Mouse (Mus musculus): ENCODE results near the gene Sar1b. TPM values are rescaled to one million over a fixed set of nuclear protein-coding genes. Genes with fewer than 3 reads are reported as not detected.
"Not testable (repeated sequence)": the region's sequence is repeated elsewhere in the genome, so short reads cannot be mapped to it uniquely, and the experiment has no call there.

Gene Sar1b
- polyA plus RNA-seq, 1 experiment from 2014 or later, result 146 TPM

GRCm38 (mm10) chr11:51764816-51765215, 1.3 kb downstream of the Sar1b start:
- H3K4me3 ChIP-seq (ENCODE audit: low read depth, low read length), result no peak overlapping the region
- 87% methylated on average over 4 of the region's 4 CpGs for WGBS
- H3K9ac ChIP-seq (ENCODE audit: low read depth, low read length), result no peak overlapping the region

GRCm38 (mm10) chr11:51767579-51768220, 4.2 kb downstream of the Sar1b start:
- WGBS, result 84% methylated on average over 8 of the region's 8 CpGs
- H3K27ac ChIP-seq (ENCODE audit: low read depth, low read length), result no peak overlapping the region
- DNase-seq (ENCODE audit: low spot score) (no peak), ATAC-seq (ENCODE audit: low FRiP score) (no peak)
- no peak overlapping the region for H3K4me2 ChIP-seq (replicated peaks; ENCODE audit: low read depth, low read length)
- H3K4me1 ChIP-seq (replicated peaks; ENCODE audit: control insufficient read depth, insufficient read depth, low read length), result no peaks in the 10 kb centered on the region
- no peak overlapping the region for H3K4me3 ChIP-seq (ENCODE audit: low read depth, low read length)
- H3K27me3 ChIP-seq (ENCODE audit: control insufficient read depth, insufficient read depth, low read length), result no peaks in the 10 kb centered on the region
- H3K36me3 ChIP-seq (ENCODE audit: control insufficient read depth, insufficient read depth, low read length), result no peaks in the 10 kb centered on the region
- no peak overlapping the region for H3K9ac ChIP-seq (ENCODE audit: low read depth, low read length)
- no peaks in the 10 kb centered on the region for H3K9me3 ChIP-seq (ENCODE audit: control insufficient read depth, low read length)

More at GRCm38 (mm10) chr11:51764816-51765215, 1.3 kb downstream of the Sar1b start:
- no peak overlapping the region for H3K4me2 ChIP-seq (replicated peaks; ENCODE audit: low read depth, low read length)
- no peaks in the 10 kb centered on the region for H3K4me1 ChIP-seq (replicated peaks; ENCODE audit: control insufficient read depth, insufficient read depth, low read length)
- H3K9me3 ChIP-seq (ENCODE audit: control insufficient read depth, low read length), result no peaks in the 10 kb centered on the region
- no peaks in the 10 kb centered on the region for H3K36me3 ChIP-seq (ENCODE audit: control insufficient read depth, insufficient read depth, low read length)
- no peaks in the 10 kb centered on the region for H3K27me3 ChIP-seq (ENCODE audit: control insufficient read depth, insufficient read depth, low read length)
- no peak for DNase-seq (ENCODE audit: low spot score)
- ATAC-seq (ENCODE audit: low FRiP score), result no peak
- H3K27ac ChIP-seq (ENCODE audit: low read depth, low read length), result no peak overlapping the region

- H3K4me2 ChIP-seq (replicated peaks; ENCODE audit: low read depth, low read length), result no peak overlapping the region
- no peak for DNase-seq (ENCODE audit: low spot score)
- H3K36me3 ChIP-seq (ENCODE audit: control insufficient read depth, insufficient read depth, low read length), result no peaks in the 10 kb centered on the region
- WGBS, result 80% methylated on average over 5 of the region's 5 CpGs
- no peak for ATAC-seq (ENCODE audit: low FRiP score)
- no peak overlapping the region for H3K4me3 ChIP-seq (ENCODE audit: low read depth, low read length)
- no peaks in the 10 kb centered on the region for H3K27me3 ChIP-seq (ENCODE audit: control insufficient read depth, insufficient read depth, low read length)
- H3K27ac ChIP-seq (ENCODE audit: low read depth, low read length), result no peak overlapping the region
- no peaks in the 10 kb centered on the region for H3K4me1 ChIP-seq (replicated peaks; ENCODE audit: control insufficient read depth, insufficient read depth, low read length)
- H3K9me3 ChIP-seq (ENCODE audit: control insufficient read depth, low read length), result no peaks in the 10 kb centered on the region
- no peak overlapping the region for H3K9ac ChIP-seq (ENCODE audit: low read depth, low read length)
These were observed 4.8 kb downstream of the Sar1b start for GRCm38 (mm10) chr11:51768296-51768695.

- Histone ChIP-seq H3K27ac (ENCODE audit: low read depth, low read length) (no peak overlapping the region), H3K9me3 (ENCODE audit: control insufficient read depth, low read length) (no peaks in the 10 kb centered on the region), H3K36me3 (ENCODE audit: control insufficient read depth, insufficient read depth, low read length) (no peaks in the 10 kb centered on the region), H3K4me2 (replicated peaks; ENCODE audit: low read depth, low read length) (no peak overlapping the region), H3K27me3 (ENCODE audit: control insufficient read depth, insufficient read depth, low read length) (no peaks in the 10 kb centered on the region), H3K4me3 (ENCODE audit: low read depth, low read length) (no peak overlapping the region), H3K4me1 (replicated peaks; ENCODE audit: control insufficient read depth, insufficient read depth, low read length) (no peaks in the 10 kb centered on the region), H3K9ac (ENCODE audit: low read depth, low read length) (no peak overlapping the region)
- DNase-seq (ENCODE audit: low spot score) (no peak), ATAC-seq (ENCODE audit: low FRiP score) (no peak)
- WGBS, result 96% methylated on average over 3 of the region's 3 CpGs
These were observed 12.0 kb downstream of the Sar1b start for GRCm38 (mm10) chr11:51775507-51775906.

- Histone ChIP-seq H3K4me2 (replicated peaks; ENCODE audit: low read depth, low read length) (no peak overlapping the region), H3K9me3 (ENCODE audit: control insufficient read depth, low read length) (no peaks in the 10 kb centered on the region), H3K27ac (ENCODE audit: low read depth, low read length) (no peak overlapping the region), H3K36me3 (ENCODE audit: control insufficient read depth, insufficient read depth, low read length) (no peaks in the 10 kb centered on the region; the same call in 1 of the 2 replicates), H3K4me3 (ENCODE audit: low read depth, low read length) (no peak overlapping the region), H3K9ac (ENCODE audit: low read depth, low read length) (no peak overlapping the region), H3K4me1 (replicated peaks; ENCODE audit: control insufficient read depth, insufficient read depth, low read length) (no peaks in the 10 kb centered on the region), H3K27me3 (ENCODE audit: control insufficient read depth, insufficient read depth, low read length) (no peaks in the 10 kb centered on the region)
- ATAC-seq (ENCODE audit: low FRiP score) (no peak), DNase-seq (ENCODE audit: low spot score) (no peak)
- 94% methylated on average over 5 of the region's 5 CpGs for WGBS
These were observed 14.0 kb downstream of the Sar1b start for GRCm38 (mm10) chr11:51777478-51777877.

- H3K4me1 ChIP-seq (replicated peaks; ENCODE audit: control insufficient read depth, insufficient read depth, low read length), result no peaks in the 10 kb centered on the region
- no peak for DNase-seq (ENCODE audit: low spot score)
- H3K4me3 ChIP-seq (ENCODE audit: low read depth, low read length), result no peak overlapping the region
- no peak overlapping the region for H3K4me2 ChIP-seq (replicated peaks; ENCODE audit: low read depth, low read length)
- H3K36me3 ChIP-seq (ENCODE audit: control insufficient read depth, insufficient read depth, low read length), result no peaks in the 10 kb centered on the region; the same call in 1 of the 2 replicates
- H3K9ac ChIP-seq (ENCODE audit: low read depth, low read length), result no peak overlapping the region
- H3K27ac ChIP-seq (ENCODE audit: low read depth, low read length), result no peak overlapping the region
- no peaks in the 10 kb centered on the region for H3K27me3 ChIP-seq (ENCODE audit: control insufficient read depth, insufficient read depth, low read length)
- H3K9me3 ChIP-seq (ENCODE audit: control insufficient read depth, low read length), result no peaks in the 10 kb centered on the region
- ATAC-seq (ENCODE audit: low FRiP score), result no peak
- 93% methylated on average over 9 of the region's 9 CpGs for WGBS
These were observed 17.3 kb downstream of the Sar1b start for GRCm38 (mm10) chr11:51780773-51781267.

GRCm38 (mm10) chr11:51782721-51783120, 19.2 kb downstream of the Sar1b start:
- 93% methylated on average over 6 of the region's 6 CpGs for WGBS

GRCm38 (mm10) chr11:51785926-51786325, 22.4 kb downstream of the Sar1b start:
- H3K4me3 ChIP-seq (ENCODE audit: low read depth, low read length), result no peak overlapping the region
- H3K9me3 ChIP-seq (ENCODE audit: control insufficient read depth, low read length), result no peaks in the 10 kb centered on the region
- H3K27me3 ChIP-seq (ENCODE audit: control insufficient read depth, insufficient read depth, low read length), result no peaks in the 10 kb centered on the region
- WGBS, result 92% methylated on average over 6 of the region's 6 CpGs
- H3K27ac ChIP-seq (ENCODE audit: low read depth, low read length), result no peak overlapping the region
- DNase-seq (ENCODE audit: low spot score), result peak; percentile 57
- peaks cover 6% of the 10 kb centered on the region for H3K36me3 ChIP-seq (ENCODE audit: control insufficient read depth, insufficient read depth, low read length)
- H3K9ac ChIP-seq (ENCODE audit: low read depth, low read length), result no peak overlapping the region
- ATAC-seq (ENCODE audit: low FRiP score), result no peak
- no peaks in the 10 kb centered on the region for H3K4me1 ChIP-seq (replicated peaks; ENCODE audit: control insufficient read depth, insufficient read depth, low read length)
- H3K4me2 ChIP-seq (replicated peaks; ENCODE audit: low read depth, low read length), result no peak overlapping the region

More at GRCm38 (mm10) chr11:51782721-51783120, 19.2 kb downstream of the Sar1b start:
- no peak overlapping the region for H3K9ac ChIP-seq (ENCODE audit: low read depth, low read length)
- H3K4me1 ChIP-seq (replicated peaks; ENCODE audit: control insufficient read depth, insufficient read depth, low read length), result no peaks in the 10 kb centered on the region
- peaks cover 6% of the 10 kb centered on the region; the same call in 1 of the 2 replicates for H3K36me3 ChIP-seq (ENCODE audit: control insufficient read depth, insufficient read depth, low read length)
- no peaks in the 10 kb centered on the region for H3K27me3 ChIP-seq (ENCODE audit: control insufficient read depth, insufficient read depth, low read length)
- no peak for DNase-seq (ENCODE audit: low spot score)
- no peak overlapping the region for H3K4me3 ChIP-seq (ENCODE audit: low read depth, low read length)
- no peaks in the 10 kb centered on the region for H3K9me3 ChIP-seq (ENCODE audit: control insufficient read depth, low read length)
- H3K4me2 ChIP-seq (replicated peaks; ENCODE audit: low read depth, low read length), result no peak overlapping the region
- H3K27ac ChIP-seq (ENCODE audit: low read depth, low read length), result no peak overlapping the region
- ATAC-seq (ENCODE audit: low FRiP score), result no peak

- H3K27ac ChIP-seq (ENCODE audit: low read depth, low read length); H3K4me1 ChIP-seq (replicated peaks; ENCODE audit: control insufficient read depth, insufficient read depth, low read length); H3K27me3 ChIP-seq (ENCODE audit: control insufficient read depth, insufficient read depth, low read length); ATAC-seq (ENCODE audit: low FRiP score); H3K9ac ChIP-seq (ENCODE audit: low read depth, low read length); H3K4me3 ChIP-seq (ENCODE audit: low read depth, low read length); H3K4me2 ChIP-seq (replicated peaks; ENCODE audit: low read depth, low read length); H3K9me3 ChIP-seq (ENCODE audit: control insufficient read depth, low read length); DNase-seq (ENCODE audit: low spot score): not testable (repeated sequence)
- WGBS, result 87% methylated on average over 4 of the region's 4 CpGs
- H3K36me3 ChIP-seq (ENCODE audit: control insufficient read depth, insufficient read depth, low read length), result peaks cover 12% of the 10 kb centered on the region; the same call in 1 of the 2 replicates
These were observed 26.2 kb downstream of the Sar1b start for GRCm38 (mm10) chr11:51789735-51790134.

Data from hindbrain, embryonic 11.5 days (tissue).